ENCODE assay signal across 7 mouse cellular contexts in genomic region chr1:191981426-191982102, GRCm38 (mm10). TPM values are rescaled to one million over a fixed set of nuclear protein-coding genes. Genes with fewer than 3 reads are reported as not detected.
DNase-seq lines count a peak whose midpoint lies in the region; ATAC-seq lines count a peak whose summit lies in the region.

No protein-coding gene starts in this region.

- peak; percentile 40 to 69 for DNase-seq in urinary bladder, postnatal 4 days (ENCODE audit: low spot score in 2 of 2)
- DNase-seq in urinary bladder, postnatal 14 days (ENCODE audit: low spot score), result no peak
- DNase-seq in urinary bladder, adult 18-20 months (ENCODE audit: low spot score in 2 of 2), result no peak

- peak overlapping the region; percentile 2; the same call in 1 of the 2 replicates for H3K4me2 ChIP-seq in heart, embryonic 11.5 days
- no peak overlapping the region for H3K4me2 ChIP-seq in limb, embryonic 12.5 days
- H3K4me2 ChIP-seq in neural tube, embryonic 13.5 days, result no peak overlapping the region

- peaks cover 34% of the 10 kb centered on the region for H3K4me1 ChIP-seq in heart, embryonic 11.5 days (ENCODE audit: control insufficient read depth, insufficient read depth, low read length)
- H3K4me1 ChIP-seq in limb, embryonic 12.5 days (replicated peaks), result peaks cover 20% of the 10 kb centered on the region
- H3K4me1 ChIP-seq in neural tube, embryonic 13.5 days (replicated peaks), result peaks cover 41% of the 10 kb centered on the region

- no peaks in the 10 kb centered on the region for H3K9me3 ChIP-seq in heart, embryonic 11.5 days (replicated peaks; ENCODE audit: control insufficient read depth, low read length)
- H3K9me3 ChIP-seq in limb, embryonic 12.5 days, result no peaks in the 10 kb centered on the region
- H3K9me3 ChIP-seq in neural tube, embryonic 13.5 days, result no peaks in the 10 kb centered on the region

- 17% methylated on average over 6 of the region's 6 CpGs for WGBS in heart, embryonic 11.5 days (ENCODE audit: insufficient replicate concordance)
- WGBS in limb, embryonic 12.5 days, result 53% methylated on average over 6 of the region's 6 CpGs
- 11% methylated on average over 6 of the region's 6 CpGs for WGBS in neural tube, embryonic 13.5 days

- H3K36me3 ChIP-seq in heart, embryonic 11.5 days (ENCODE audit: control insufficient read depth, insufficient read depth, low read length), result no peaks in the 10 kb centered on the region
- H3K36me3 ChIP-seq in limb, embryonic 12.5 days, result no peaks in the 10 kb centered on the region
- H3K36me3 ChIP-seq in neural tube, embryonic 13.5 days, result no peaks in the 10 kb centered on the region

- H3K4me3 ChIP-seq in heart, embryonic 11.5 days (ENCODE audit: low read depth, low read length), result no peak overlapping the region
- no peak overlapping the region for H3K4me3 ChIP-seq in limb, embryonic 12.5 days (replicated peaks)
- H3K4me3 ChIP-seq in neural tube, embryonic 13.5 days, result no peak overlapping the region

- ATAC-seq in heart, embryonic 11.5 days (replicated peaks; ENCODE audit: insufficient number of reproducible peaks, low FRiP score, low TSS enrichment), result peak; percentile 76
- peak; percentile 57 for ATAC-seq in limb, embryonic 12.5 days (ENCODE audit: insufficient number of reproducible peaks, insufficient read depth, low FRiP score, low TSS enrichment, low read depth)
- ATAC-seq in neural tube, embryonic 13.5 days (ENCODE audit: low read depth), result peak; percentile 86
- ATAC-seq in monocyte, adult 5-6 weeks (replicated peaks; ENCODE audit: insufficient number of reproducible peaks, low FRiP score, low TSS enrichment, poor library complexity, severe bottlenecking), result no peak

- peak overlapping the region; percentile 78 for H3K27ac ChIP-seq in heart, embryonic 11.5 days (ENCODE audit: low read depth, low read length)
- peak overlapping the region; percentile 25; the same call in 1 of the 2 replicates for H3K27ac ChIP-seq in limb, embryonic 12.5 days
- H3K27ac ChIP-seq in neural tube, embryonic 13.5 days (replicated peaks), result peak overlapping the region; percentile 79

- peak overlapping the region; percentile 2; the same call in 1 of the 2 replicates for H3K9ac ChIP-seq in heart, embryonic 11.5 days (ENCODE audit: low read depth, low read length)
- 0 out of 2 replicates have a peak overlapping the region, but pooled peaks have one; percentile 2 for H3K9ac ChIP-seq in limb, embryonic 12.5 days (replicated peaks)
- H3K9ac ChIP-seq in neural tube, embryonic 13.5 days, result no peak overlapping the region

- H3K27me3 ChIP-seq in heart, embryonic 11.5 days (ENCODE audit: control insufficient read depth, insufficient read depth, low read length), result peaks cover 12% of the 10 kb centered on the region; the same call in 1 of the 2 replicates
- peaks cover 20% of the 10 kb centered on the region for H3K27me3 ChIP-seq in limb, embryonic 12.5 days
- H3K27me3 ChIP-seq in neural tube, embryonic 13.5 days, result peaks cover 15% of the 10 kb centered on the region; the same call in 1 of the 2 replicates

RNA-seq across cellular contexts. Expression of gene Rd3, which starts 4.4 kb away (rescaled TPM):
- polyA plus RNA-seq in heart, embryonic 11.5 days (2014; fragmentation: Nextera tagmentation; extraction: Ambion mirVana), result 1.0 and 1.3 TPM in 2 replicates
- 0.12 and 0.49 TPM in 2 replicates for polyA plus RNA-seq in limb, embryonic 12.5 days (2016; fragmentation: Nextera tagmentation; extraction: Ambion mirVana)
- polyA plus RNA-seq in neural tube, embryonic 13.5 days (2015; fragmentation: Nextera tagmentation; extraction: Ambion mirVana), result 12.4 and 16.1 TPM in 2 replicates
- total RNA-seq in monocyte, adult 5-6 weeks (2017), result not detected in 3 replicates

Comparison
In these comparisons a context has a peak if more than half of its experiments do, and no peak if none do; other contexts are left out.
1. DNase-seq: peak in urinary bladder, postnatal 4 days (2 of 2); none in urinary bladder, postnatal 14 days (single experiment) and urinary bladder, adult 18-20 months (0 of 2).
2. H3K27ac ChIP-seq: peak in every context shown above with its lines; median percentile 79 in neural tube, embryonic 13.5 days; 78 in heart, embryonic 11.5 days; 25 in limb, embryonic 12.5 days.